Mouse (Mus musculus): Measurements from ENCODE around the gene Vps41. TPM values are rescaled to one million over a fixed set of nuclear protein-coding genes. Genes with fewer than 3 reads are reported as not detected.

Vps41 gene
- polyA plus RNA-seq, 1 experiment: 75.3 TPM

- TF ChIP-seq CTCF (IDR thresholded peaks at IDR 0.05; ENCODE audit: low read depth, low read length): no peak
- no peak for TF ChIP-seq POLR2A (IDR thresholded peaks at IDR 0.05; ENCODE audit: borderline replicate concordance, low read depth, low read length)
- Histone ChIP-seq H3K4me1 (ENCODE audit: control insufficient read depth, insufficient read depth, low read length) (peaks cover 4% of the 10 kb centered on the region), H3K4me3 (ENCODE audit: insufficient read depth, low read length) (no peak overlapping the region), H3K27ac (ENCODE audit: insufficient read depth, low read depth, low read length) (no peak overlapping the region)
These were observed 42.4 kb downstream of the Vps41 start for GRCm38 (mm10) chr13:18759361-18760056.

- TF ChIP-seq CTCF (IDR thresholded peaks at IDR 0.05; ENCODE audit: low read depth, low read length) (no peak), POLR2A (IDR thresholded peaks at IDR 0.05; ENCODE audit: borderline replicate concordance, low read depth, low read length) (no peak)
- H3K4me1 ChIP-seq (ENCODE audit: control insufficient read depth, insufficient read depth, low read length): peaks cover 4% of the 10 kb centered on the region
- H3K4me3 ChIP-seq (ENCODE audit: insufficient read depth, low read length): no peak overlapping the region
- no peak overlapping the region for H3K27ac ChIP-seq (ENCODE audit: insufficient read depth, low read depth, low read length)
These were observed 44.4 kb downstream of the Vps41 start for GRCm38 (mm10) chr13:18761452-18761851.

- no peak overlapping the region for H3K4me3 ChIP-seq (ENCODE audit: insufficient read depth, low read length)
- no peaks in the 10 kb centered on the region for H3K4me1 ChIP-seq (ENCODE audit: control insufficient read depth, insufficient read depth, low read length)
- no peak for TF ChIP-seq POLR2A (IDR thresholded peaks at IDR 0.05; ENCODE audit: borderline replicate concordance, low read depth, low read length)
- no peak for TF ChIP-seq CTCF (IDR thresholded peaks at IDR 0.05; ENCODE audit: low read depth, low read length)
- H3K27ac ChIP-seq (ENCODE audit: insufficient read depth, low read depth, low read length): no peak overlapping the region
These were observed 50.8 kb downstream of the Vps41 start for GRCm38 (mm10) chr13:18767893-18768292.

- no peak for TF ChIP-seq POLR2A (IDR thresholded peaks at IDR 0.05; ENCODE audit: borderline replicate concordance, low read depth, low read length)
- no peak for TF ChIP-seq CTCF (IDR thresholded peaks at IDR 0.05; ENCODE audit: low read depth, low read length)
- Histone ChIP-seq H3K4me1 (ENCODE audit: control insufficient read depth, insufficient read depth, low read length) (no peaks in the 10 kb centered on the region), H3K4me3 (ENCODE audit: insufficient read depth, low read length) (no peak overlapping the region), H3K27ac (ENCODE audit: insufficient read depth, low read depth, low read length) (no peak overlapping the region)
These were observed 51.4 kb downstream of the Vps41 start for GRCm38 (mm10) chr13:18768495-18768894.

- no peaks in the 10 kb centered on the region for H3K4me1 ChIP-seq (ENCODE audit: control insufficient read depth, insufficient read depth, low read length)
- no peak for TF ChIP-seq POLR2A (IDR thresholded peaks at IDR 0.05; ENCODE audit: borderline replicate concordance, low read depth, low read length)
- no peak for TF ChIP-seq CTCF (IDR thresholded peaks at IDR 0.05; ENCODE audit: low read depth, low read length)
- H3K27ac ChIP-seq (ENCODE audit: insufficient read depth, low read depth, low read length): no peak overlapping the region
- H3K4me3 ChIP-seq (ENCODE audit: insufficient read depth, low read length): no peak overlapping the region
These were observed 56.5 kb downstream of the Vps41 start for GRCm38 (mm10) chr13:18773437-18774198.

GRCm38 (mm10) chr13:18781250-18781649 is 64.2 kb downstream of the Vps41 start:
- Histone ChIP-seq H3K27ac (ENCODE audit: insufficient read depth, low read depth, low read length) (peak overlapping the region; percentile 95), H3K4me1 (ENCODE audit: control insufficient read depth, insufficient read depth, low read length) (peaks cover 29% of the 10 kb centered on the region)
- TF ChIP-seq CTCF (IDR thresholded peaks at IDR 0.05; ENCODE audit: low read depth, low read length): no peak
- no peak for TF ChIP-seq POLR2A (IDR thresholded peaks at IDR 0.05; ENCODE audit: borderline replicate concordance, low read depth, low read length)

GRCm38 (mm10) chr13:18785702-18786101 is 68.6 kb downstream of the Vps41 start:
- TF ChIP-seq POLR2A (IDR thresholded peaks at IDR 0.05; ENCODE audit: borderline replicate concordance, low read depth, low read length): no peak
- TF ChIP-seq CTCF (IDR thresholded peaks at IDR 0.05; ENCODE audit: low read depth, low read length): no peak
- Histone ChIP-seq H3K4me3 (ENCODE audit: insufficient read depth, low read length) (no peak overlapping the region), H3K4me1 (ENCODE audit: control insufficient read depth, insufficient read depth, low read length) (peaks cover 19% of the 10 kb centered on the region), H3K27ac (ENCODE audit: insufficient read depth, low read depth, low read length) (no peak overlapping the region)

More at GRCm38 (mm10) chr13:18781250-18781649, 64.2 kb downstream of the Vps41 start:
- no peak overlapping the region for H3K4me3 ChIP-seq (ENCODE audit: insufficient read depth, low read length)

GRCm38 (mm10) chr13:18788040-18788439 is 71.0 kb downstream of the Vps41 start:
- Histone ChIP-seq H3K27ac (ENCODE audit: insufficient read depth, low read depth, low read length) (no peak overlapping the region), H3K4me1 (ENCODE audit: control insufficient read depth, insufficient read depth, low read length) (peaks cover 16% of the 10 kb centered on the region), H3K4me3 (ENCODE audit: insufficient read depth, low read length) (no peak overlapping the region)
- TF ChIP-seq POLR2A (IDR thresholded peaks at IDR 0.05; ENCODE audit: borderline replicate concordance, low read depth, low read length): no peak
- no peak for TF ChIP-seq CTCF (IDR thresholded peaks at IDR 0.05; ENCODE audit: low read depth, low read length)

GRCm38 (mm10) chr13:18788689-18789088 is 71.6 kb downstream of the Vps41 start:
- no peak for TF ChIP-seq CTCF (IDR thresholded peaks at IDR 0.05; ENCODE audit: low read depth, low read length)
- no peak overlapping the region for H3K4me3 ChIP-seq (ENCODE audit: insufficient read depth, low read length)
- no peak overlapping the region for H3K27ac ChIP-seq (ENCODE audit: insufficient read depth, low read depth, low read length)
- H3K4me1 ChIP-seq (ENCODE audit: control insufficient read depth, insufficient read depth, low read length): peaks cover 15% of the 10 kb centered on the region

GRCm38 (mm10) chr13:18789662-18790061 is 72.6 kb downstream of the Vps41 start:
- TF ChIP-seq CTCF (IDR thresholded peaks at IDR 0.05; ENCODE audit: low read depth, low read length) (no peak), POLR2A (IDR thresholded peaks at IDR 0.05; ENCODE audit: borderline replicate concordance, low read depth, low read length) (no peak)
- Histone ChIP-seq H3K27ac (ENCODE audit: insufficient read depth, low read depth, low read length) (no peak overlapping the region), H3K4me3 (ENCODE audit: insufficient read depth, low read length) (no peak overlapping the region), H3K4me1 (ENCODE audit: control insufficient read depth, insufficient read depth, low read length) (peaks cover 23% of the 10 kb centered on the region)

Measured in bone marrow macrophage, adult 2 months (primary cell).